Mouse (Mus musculus) liver, embryonic 14.5 days (tissue): Measurements from ENCODE around the gene Pilrb2.

ENCODE experiments used
- CTCF ChIP-seq: IDR thresholded peaks from 2 replicates; pipeline ENCODE4 v1.5.1; 2016; ENCODE audit warnings: antibody characterized with exemption, low read depth, control low read depth
- EP300 ChIP-seq: IDR thresholded peaks from 2 replicates; pipeline ENCODE4 v1.6.1; 2016; ENCODE audit warnings: antibody characterized with exemption, low read depth

DNA sequence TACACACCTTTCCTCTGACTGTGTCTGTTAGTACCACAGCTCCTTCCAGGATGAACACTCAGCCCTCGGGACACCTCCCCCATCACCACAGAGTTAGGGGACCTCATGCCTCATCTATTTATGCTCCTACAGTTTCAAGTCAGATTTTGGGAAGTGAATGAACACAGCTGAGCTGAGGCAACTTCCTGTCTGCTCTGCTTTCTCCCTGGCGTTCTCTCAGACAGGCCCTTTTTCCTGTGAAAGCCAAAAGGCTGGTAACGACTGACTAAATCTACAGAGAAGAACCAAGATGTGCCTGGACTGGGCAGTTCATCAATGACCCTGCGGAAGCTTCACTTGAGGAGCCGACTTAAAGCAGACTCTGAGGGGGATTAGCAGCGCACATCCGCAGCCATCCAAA is 41.4 kb downstream of the Pilrb2 start:
- TF ChIP-seq EP300, result no peak
- TF ChIP-seq CTCF, result no peak
